Mouse (Mus musculus) spleen, postnatal 36 days (tissue): Measurements from ENCODE around the gene Uts2b.

Experiments
- DNase-seq, 2 experiments: peaks; one replicate each; pipeline ENCODE4 v3.0.0; 2022; ENCODE audit warnings: low spot score in 2 of 2, mixed read lengths in 1 of 2

The Uts2b gene

GRCm38 (mm10) chr16:27370191-27370590 is at the start of gene Uts2b:
Gene Uts2b (minus strand): TSS chr16:27370239.
- no peak for DNase-seq

GRCm38 (mm10) chr16:27417632-27418031 is 47.6 kb upstream of the Uts2b start:
- DNase-seq: no peak

GRCm38 (mm10) chr16:27416937-27417584 is 47.0 kb upstream of the Uts2b start:
- DNase-seq: no peak

- DNase-seq: no peak
Measured at GRCm38 (mm10) chr16:27404107-27404506, 34.1 kb upstream of the Uts2b start.

GRCm38 (mm10) chr16:27401579-27401978 is 31.5 kb upstream of the Uts2b start:
- no peak for DNase-seq

GRCm38 (mm10) chr16:27399719-27400253 is 29.7 kb upstream of the Uts2b start:
- no peak for DNase-seq

GRCm38 (mm10) chr16:27399026-27399718 is 29.1 kb upstream of the Uts2b start:
- no peak for DNase-seq

GRCm38 (mm10) chr16:27396951-27397350 is 26.9 kb upstream of the Uts2b start:
- no peak for DNase-seq

GRCm38 (mm10) chr16:27395251-27396037 is 25.4 kb upstream of the Uts2b start:
- DNase-seq: no peak

- no peak for DNase-seq
Measured at GRCm38 (mm10) chr16:27391845-27392244, 21.8 kb upstream of the Uts2b start.

- DNase-seq: no peak
Measured at GRCm38 (mm10) chr16:27390306-27390705, 20.3 kb upstream of the Uts2b start.

- no peak for DNase-seq
Measured at GRCm38 (mm10) chr16:27389534-27390282, 19.7 kb upstream of the Uts2b start.

- peak; percentile 60 to 63 for DNase-seq
Measured at GRCm38 (mm10) chr16:27388761-27389451, 18.9 kb upstream of the Uts2b start, which contains the start of gene Ccdc50. Gene Ccdc50 (plus strand): TSS chr16:27388869.

GRCm38 (mm10) chr16:27387634-27388611 is 17.9 kb upstream of the Uts2b start:
- peak; percentile 66 to 71 for DNase-seq

GRCm38 (mm10) chr16:27386850-27387407 is 16.9 kb upstream of the Uts2b start:
- no peak for DNase-seq

- no peak for DNase-seq
Measured at GRCm38 (mm10) chr16:27385649-27386048, 15.6 kb upstream of the Uts2b start.

- no peak for DNase-seq
Measured at GRCm38 (mm10) chr16:27384893-27385603, 15.0 kb upstream of the Uts2b start.

GRCm38 (mm10) chr16:27382217-27382616 is 12.2 kb upstream of the Uts2b start:
- DNase-seq: no peak

GRCm38 (mm10) chr16:27376556-27376955 is 6.5 kb upstream of the Uts2b start:
- no peak for DNase-seq
